Mouse (Mus musculus) gastrocnemius, adult 18-20 months (tissue): ENCODE results near the gene Vps41. TPM values are rescaled to one million over a fixed set of nuclear protein-coding genes. Genes with fewer than 3 reads are reported as not detected.

ENCODE experiments used
- DNase-seq: peaks from one replicate; pipeline ENCODE4 v3.0.0; 2021; ENCODE audit warnings: low spot score
- long read RNA-seq, 2 experiments: library from polyadenylated mRNA; stranded (forward); transcript quantifications; one replicate each; pipeline ENCODE4 v2.0.0; 2021
- total RNA-seq, 2 experiments: library from RNA; stranded (reverse); gene quantifications; 2 replicates each; pipeline ENCODE4 v1.2.3; 2021

Vps41 gene
- 10 to 100 TPM; 34.7 to 35.9 TPM for total RNA-seq
- long read RNA-seq, experiment 1, transcript Vps41-201 (29 exons, 3,199 nt), result major isoform, 67 of 88 reads
- long read RNA-seq, experiment 1, partial matches to known transcripts, result 6 of 88 reads
- long read RNA-seq, experiment 1, other reads (novel, unspliced or antisense), result 15 of 88 reads
- long read RNA-seq, experiment 2, transcript Vps41-201 (29 exons, 3,199 nt), result major isoform, 55 of 74 reads
- long read RNA-seq, experiment 2, partial matches to known transcripts, result 3 of 74 reads
- long read RNA-seq, experiment 2, other reads (novel, unspliced or antisense), result 16 of 74 reads

GRCm38 (mm10) chr13:18717185-18717584, at the start of gene Vps41:
TSS of gene Vps41 (plus strand) at chr13:18717286.
- peak; percentile 79 for DNase-seq

GRCm38 (mm10) chr13:18698518-18699065, 18.5 kb upstream of the Vps41 start:
- DNase-seq, result no peak

GRCm38 (mm10) chr13:18711685-18712084, 5.4 kb upstream of the Vps41 start:
- no peak for DNase-seq

GRCm38 (mm10) chr13:18716707-18717106, 379 bp upstream of the Vps41 start:
- DNase-seq, result no peak

- DNase-seq, result no peak
Measured at GRCm38 (mm10) chr13:18718461-18718860, 1.4 kb downstream of the Vps41 start.

GRCm38 (mm10) chr13:18730666-18731065, 13.6 kb downstream of the Vps41 start:
- DNase-seq, result no peak

- no peak for DNase-seq
Measured at GRCm38 (mm10) chr13:18736590-18736989, 19.5 kb downstream of the Vps41 start.

GRCm38 (mm10) chr13:18743575-18744265, 26.6 kb downstream of the Vps41 start:
- DNase-seq, result no peak

GRCm38 (mm10) chr13:18744266-18744652, 27.2 kb downstream of the Vps41 start:
- DNase-seq, result no peak

- DNase-seq, result no peak
Measured at GRCm38 (mm10) chr13:18757958-18758357, 40.9 kb downstream of the Vps41 start.

- DNase-seq, result no peak
Measured at GRCm38 (mm10) chr13:18759361-18760056, 42.4 kb downstream of the Vps41 start.

- DNase-seq, result no peak
Measured at GRCm38 (mm10) chr13:18761452-18761851, 44.4 kb downstream of the Vps41 start.

- DNase-seq, result no peak
Measured at GRCm38 (mm10) chr13:18767893-18768292, 50.8 kb downstream of the Vps41 start.

- DNase-seq, result no peak
Measured at GRCm38 (mm10) chr13:18768495-18768894, 51.4 kb downstream of the Vps41 start.

- no peak for DNase-seq
Measured at GRCm38 (mm10) chr13:18773437-18774198, 56.5 kb downstream of the Vps41 start.

GRCm38 (mm10) chr13:18781250-18781649, 64.2 kb downstream of the Vps41 start:
- no peak for DNase-seq

- no peak for DNase-seq
Measured at GRCm38 (mm10) chr13:18785702-18786101, 68.6 kb downstream of the Vps41 start.

GRCm38 (mm10) chr13:18788040-18788439, 71.0 kb downstream of the Vps41 start:
- DNase-seq, result no peak

- DNase-seq, result no peak
Measured at GRCm38 (mm10) chr13:18788689-18789088, 71.6 kb downstream of the Vps41 start.

GRCm38 (mm10) chr13:18789662-18790061, 72.6 kb downstream of the Vps41 start:
- no peak for DNase-seq

- no peak for DNase-seq
Measured at GRCm38 (mm10) chr13:18790086-18790485, 73.0 kb downstream of the Vps41 start.
